Mouse (Mus musculus) liver, embryonic 11.5 days (tissue): ENCODE data around the gene Mkrn2os. TPM values are rescaled to one million over a fixed set of nuclear protein-coding genes. Genes with fewer than 3 reads are reported as not detected.
A peak's percentile ranks its signal among the peaks of the same experiment; 100 is the strongest.
"Not testable (repeated sequence)": the region's sequence is repeated elsewhere in the genome, so short reads cannot be mapped to it uniquely, and the experiment has no call there.

Experiments used
- ATAC-seq: fragments of 200-750 bp; cut with Nextera tagmentation; replicated peaks from 2 replicates; pipeline ENCODE4 v1.8.0; 2017; ENCODE audit warnings: moderate number of reproducible peaks, mild to moderate bottlenecking, moderate TSS enrichment, moderate library complexity; ENCODE audit not compliant: low FRiP score
- DNase-seq: peaks from one replicate; pipeline ENCODE4 v3.0.0-alpha.2; 2017; ENCODE audit warnings: low spot score
- H3K27ac ChIP-seq: fragments of 300-500 bp; sonication (generic); 2 replicates; pipeline ENCODE4 v1.5.1; 2014; ENCODE audit warnings: mild to moderate bottlenecking, low read depth, low read length, control low read depth
- H3K27me3 ChIP-seq: fragments of 300-500 bp; sonication (generic); replicated peaks from 2 replicates; pipeline ENCODE4 v1.6.1; 2014; ENCODE audit warnings: low read length, mixed read lengths; ENCODE audit not compliant: control insufficient read depth, insufficient read depth
- H3K36me3 ChIP-seq: fragments of 300-500 bp; sonication (generic); 2 replicates; pipeline ENCODE4 v1.6.1; 2014; ENCODE audit warnings: mild to moderate bottlenecking, low read length, moderate library complexity, mixed read lengths; ENCODE audit not compliant: control insufficient read depth, insufficient read depth
- H3K4me1 ChIP-seq: fragments of 300-500 bp; sonication (generic); replicated peaks from 2 replicates; pipeline ENCODE4 v1.6.1; 2014; ENCODE audit warnings: low read length, mixed read lengths; ENCODE audit not compliant: control insufficient read depth, insufficient read depth
- H3K4me2 ChIP-seq: fragments of 300-500 bp; sonication (generic); 2 replicates; pipeline ENCODE4 v1.6.1; 2014; ENCODE audit warnings: mild to moderate bottlenecking, control low read depth, moderate library complexity
- H3K4me3 ChIP-seq: fragments of 300-500 bp; sonication (generic); 2 replicates; pipeline ENCODE4 v1.5.1; 2014; ENCODE audit warnings: low read depth, low read length, control low read depth
- H3K9ac ChIP-seq: fragments of 300-500 bp; sonication (generic); 2 replicates; pipeline ENCODE4 v1.6.1; 2014; ENCODE audit warnings: low read depth, low read length, control low read depth
- H3K9me3 ChIP-seq: fragments of 300-500 bp; sonication (generic); 2 replicates; pipeline ENCODE4 v1.6.1; 2016; ENCODE audit warnings: low read length, inconsistent platforms, mixed read lengths; ENCODE audit not compliant: control insufficient read depth
- WGBS: fragments of 180-500 bp; shearing (Covaris S2); extraction: QIAGEN DNeasy Blood & Tissue Kit; methylation state at CpG from one replicate; pipeline ENCODE4 v1.1.7; 2014; 5-methylcytosine and 5-hydroxymethylcytosine counted together
- polyA plus RNA-seq: library from polyadenylated mRNA; unstranded; fragments of >200 nt; fragmentation: Nextera tagmentation; extraction: Ambion mirVana; gene quantifications from 2 replicates; pipeline ENCODE4 v1.2.1, GENCODE M21; 2014

Gene Mkrn2os
- polyA plus RNA-seq: 5.6 and 6.3 TPM in 2 replicates

DNA sequence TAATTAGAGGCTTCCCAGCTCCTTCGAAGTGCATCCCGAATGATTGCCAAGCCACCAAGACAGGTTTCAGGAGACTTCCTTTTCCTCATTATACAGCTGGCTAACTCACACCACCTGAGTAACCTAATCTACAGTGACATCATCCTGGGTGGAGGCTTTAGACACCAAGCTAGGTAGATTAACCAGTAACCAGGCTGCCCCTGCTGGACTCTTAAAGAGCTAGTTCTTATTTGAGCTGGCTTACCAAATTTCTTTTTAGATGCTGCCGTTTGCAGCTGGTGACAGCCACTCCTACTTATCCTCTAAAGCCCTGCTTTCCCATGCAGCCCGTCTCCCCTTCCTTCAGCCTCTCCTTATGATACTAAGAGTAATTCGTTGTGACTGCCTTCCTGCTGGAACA is at the start of gene Mkrn2os:
Mkrn2os (minus strand) TSS at position 119 of the 400 bp plus-strand sequence.
- peak within 1 kb of the TSS; percentile 22; the same call in 1 of the 2 replicates for H3K9ac ChIP-seq
- H3K27ac ChIP-seq: no peak within 1 kb of the TSS
- H3K9me3 ChIP-seq: no peaks in the 10 kb centered on the region
- H3K36me3 ChIP-seq: no peaks in the 10 kb centered on the region
- peak within 1 kb of the TSS; percentile 43 for H3K4me2 ChIP-seq
- WGBS: 56% methylated on average over 5 of the region's 5 CpGs
- DNase-seq (no peak), ATAC-seq (no peak)
- no peaks in the 10 kb centered on the region for H3K4me1 ChIP-seq
- H3K4me3 ChIP-seq: 0 out of 2 replicates have a peak within 1 kb of the TSS, but pooled peaks have one; percentile 5
- H3K27me3 ChIP-seq: no peaks in the 10 kb centered on the region; the same call in 1 of the 2 replicates

GRCm38 (mm10) chr6:115638188-115638587 is 45.8 kb upstream of the Mkrn2os start:
- not testable (repeated sequence) for H3K27me3 ChIP-seq
- WGBS: 90% methylated on average over 7 of the region's 7 CpGs
- peaks cover 17% of the 10 kb centered on the region for H3K36me3 ChIP-seq

GRCm38 (mm10) chr6:115634015-115634414 is 41.6 kb upstream of the Mkrn2os start:
- peaks cover 29% of the 10 kb centered on the region for H3K36me3 ChIP-seq
- no peaks in the 10 kb centered on the region for H3K9me3 ChIP-seq
- H3K4me2 ChIP-seq: no peak overlapping the region
- ATAC-seq: no peak
- no peaks in the 10 kb centered on the region for H3K4me1 ChIP-seq
- WGBS: 90% methylated on average over 2 of the region's 2 CpGs
- DNase-seq: no peak
- no peaks in the 10 kb centered on the region for H3K27me3 ChIP-seq
- no peak overlapping the region for H3K27ac ChIP-seq
- H3K4me3 ChIP-seq: no peak overlapping the region
- no peak overlapping the region for H3K9ac ChIP-seq

More at GRCm38 (mm10) chr6:115638188-115638587, 45.8 kb upstream of the Mkrn2os start:
- not testable (repeated sequence) for H3K9me3 ChIP-seq, H3K4me1 ChIP-seq, H3K9ac ChIP-seq, DNase-seq, H3K4me3 ChIP-seq, H3K4me2 ChIP-seq, H3K27ac ChIP-seq, ATAC-seq

DNA sequence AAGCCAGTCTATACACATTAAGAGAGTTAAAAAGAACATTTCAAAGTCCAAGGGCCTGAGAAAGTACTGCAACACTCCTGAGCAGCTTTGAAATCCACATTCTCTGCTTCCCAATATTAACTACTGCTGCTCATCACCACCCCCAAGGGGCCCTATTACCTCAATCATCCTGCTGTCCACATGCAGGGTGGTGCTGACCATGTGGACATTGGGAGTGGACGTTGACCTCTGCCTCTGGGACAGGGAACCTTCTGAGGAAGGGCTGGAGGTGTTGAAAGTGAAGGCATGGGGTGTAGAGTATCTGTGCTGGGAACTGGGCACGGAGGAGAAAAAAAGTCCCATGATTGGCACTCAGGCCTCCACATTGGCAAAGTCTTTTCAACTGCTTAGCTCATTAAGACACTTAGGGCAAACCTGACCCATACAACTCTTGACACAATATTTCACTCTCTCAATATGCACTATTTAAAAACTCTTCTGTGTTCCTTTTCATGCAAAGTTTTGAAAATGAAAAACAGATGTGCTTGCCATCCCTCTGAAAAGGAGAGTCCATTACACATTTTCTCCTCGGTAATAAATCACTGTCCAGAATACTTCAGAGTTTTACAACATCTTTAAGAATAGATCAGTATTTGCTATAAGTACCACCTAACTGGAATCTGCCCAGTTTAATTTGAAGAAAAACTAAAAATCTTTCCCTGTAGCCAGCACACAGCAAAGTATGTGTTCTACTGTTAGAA is 38.9 kb upstream of the Mkrn2os start:
- no peak overlapping the region for H3K9ac ChIP-seq
- ATAC-seq: no peak
- H3K27me3 ChIP-seq: no peaks in the 10 kb centered on the region
- no peak overlapping the region for H3K4me3 ChIP-seq
- peaks cover 28% of the 10 kb centered on the region for H3K36me3 ChIP-seq
- 78% methylated on average over 3 of the region's 3 CpGs for WGBS
- H3K27ac ChIP-seq: no peak overlapping the region
- no peak for DNase-seq
- no peaks in the 10 kb centered on the region for H3K9me3 ChIP-seq
- H3K4me2 ChIP-seq: no peak overlapping the region
- no peaks in the 10 kb centered on the region for H3K4me1 ChIP-seq

DNA sequence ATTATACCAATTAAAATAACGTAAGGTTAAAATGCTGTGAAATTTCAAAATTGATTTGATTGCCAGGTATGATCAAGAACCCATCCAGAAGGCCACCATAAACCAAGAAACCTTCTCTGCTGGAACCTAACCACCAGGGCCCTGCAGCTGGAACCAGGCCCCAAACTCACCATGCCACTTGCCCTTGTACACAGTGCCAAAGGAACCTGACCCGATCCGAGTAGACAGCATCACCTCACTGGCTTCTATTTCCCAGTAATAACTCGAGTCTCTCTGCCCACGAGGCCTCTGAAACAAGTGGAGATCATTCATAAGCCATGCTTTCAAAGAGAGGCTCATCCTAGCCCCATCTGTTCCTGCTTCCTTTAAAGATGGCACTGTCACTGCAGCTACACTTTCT is 33.7 kb upstream of the Mkrn2os start:
- no peaks in the 10 kb centered on the region for H3K4me1 ChIP-seq
- H3K36me3 ChIP-seq: peaks cover 44% of the 10 kb centered on the region
- H3K27me3 ChIP-seq: no peaks in the 10 kb centered on the region
- H3K4me3 ChIP-seq: no peak overlapping the region
- no peaks in the 10 kb centered on the region for H3K9me3 ChIP-seq
- H3K27ac ChIP-seq: no peak overlapping the region
- H3K4me2 ChIP-seq: no peak overlapping the region
- 91% methylated on average over 5 of the region's 5 CpGs for WGBS
- H3K9ac ChIP-seq: no peak overlapping the region
- DNase-seq: no peak
- no peak for ATAC-seq

DNA sequence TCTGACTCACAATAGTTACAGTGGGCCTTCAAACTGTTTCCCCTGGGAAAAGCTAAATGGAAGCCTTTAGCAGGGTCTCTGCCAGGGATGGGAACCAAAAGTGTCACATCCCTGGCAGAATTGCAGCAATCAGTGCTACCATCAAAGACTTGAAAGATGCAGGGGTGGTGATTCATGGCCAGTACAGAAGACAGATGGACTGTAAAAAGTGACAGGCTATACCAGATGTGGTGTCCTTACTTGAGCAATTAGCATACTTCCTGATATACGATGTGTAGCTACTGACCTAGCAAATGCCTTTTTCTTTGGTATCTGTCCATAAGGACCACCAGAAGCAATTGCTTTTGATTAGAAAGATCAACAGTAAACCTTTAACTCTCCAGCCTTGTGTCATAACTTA is 28.6 kb upstream of the Mkrn2os start:
- DNase-seq (no peak), ATAC-seq (no peak)
- H3K9me3 ChIP-seq: no peaks in the 10 kb centered on the region
- H3K36me3 ChIP-seq: peaks cover 60% of the 10 kb centered on the region
- no peak overlapping the region for H3K4me3 ChIP-seq
- no peaks in the 10 kb centered on the region for H3K4me1 ChIP-seq
- H3K27ac ChIP-seq: no peak overlapping the region
- no peaks in the 10 kb centered on the region for H3K27me3 ChIP-seq
- 83% methylated on average over 1 of the region's 1 CpGs for WGBS
- H3K4me2 ChIP-seq: no peak overlapping the region
- H3K9ac ChIP-seq: no peak overlapping the region

DNA sequence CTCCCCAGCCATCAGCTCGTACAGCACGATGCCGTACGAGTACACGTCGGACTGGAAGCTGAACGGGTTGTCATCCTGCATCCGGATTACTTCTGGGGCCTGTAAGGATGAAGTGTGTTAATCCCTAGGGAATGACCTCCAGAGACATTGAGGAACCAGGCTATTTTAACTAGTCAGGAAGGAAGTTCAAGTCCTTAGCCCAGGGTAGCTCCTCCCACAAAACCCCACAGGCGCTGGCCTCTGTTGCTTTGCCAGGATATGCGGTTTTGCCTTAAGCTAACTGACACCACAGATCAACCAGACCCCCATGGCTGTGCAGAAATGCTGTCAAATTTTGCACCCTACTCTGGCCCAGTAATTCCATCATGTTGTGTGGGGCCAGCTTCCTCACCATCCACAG is 27.4 kb upstream of the Mkrn2os start:
- Histone ChIP-seq H3K36me3 (peaks cover 59% of the 10 kb centered on the region), H3K9me3 (no peaks in the 10 kb centered on the region), H3K4me2 (no peak overlapping the region; the same call in 1 of the 2 replicates), H3K9ac (no peak overlapping the region), H3K4me1 (no peaks in the 10 kb centered on the region), H3K27me3 (no peaks in the 10 kb centered on the region), H3K4me3 (no peak overlapping the region), H3K27ac (peak overlapping the region; percentile 21; the same call in 1 of the 2 replicates)
- DNase-seq (no peak), ATAC-seq (0 out of 2 replicates have a peak, but pooled peaks have one; percentile 17)
- 68% methylated on average over 10 of the region's 10 CpGs for WGBS

DNA sequence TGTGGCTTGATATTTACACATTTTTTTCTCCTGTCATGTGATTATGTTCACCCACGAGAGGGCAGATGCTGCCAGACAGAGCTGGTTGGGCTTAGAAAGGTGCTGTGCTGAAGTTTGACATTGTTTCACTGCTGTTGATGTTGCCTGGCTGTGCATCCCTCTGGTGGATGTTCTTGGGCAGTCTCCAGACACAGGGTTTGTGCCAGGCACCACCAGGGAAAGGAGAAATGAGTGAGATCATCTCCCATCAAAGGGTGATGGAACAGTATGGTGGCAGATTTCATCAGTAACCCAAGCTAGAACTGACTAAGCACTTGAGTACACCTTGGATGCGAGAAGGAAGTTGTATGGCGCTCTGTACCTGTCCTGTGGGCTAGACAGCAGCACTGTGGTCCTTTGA is 23.6 kb upstream of the Mkrn2os start:
- peaks cover 57% of the 10 kb centered on the region for H3K36me3 ChIP-seq
- no peaks in the 10 kb centered on the region for H3K4me1 ChIP-seq
- H3K9ac ChIP-seq: no peak overlapping the region
- ATAC-seq (no peak), DNase-seq (no peak)
- no peaks in the 10 kb centered on the region for H3K9me3 ChIP-seq
- H3K27ac ChIP-seq: no peak overlapping the region
- no peaks in the 10 kb centered on the region for H3K27me3 ChIP-seq
- 84% methylated on average over 3 of the region's 3 CpGs for WGBS
- H3K4me2 ChIP-seq: no peak overlapping the region
- H3K4me3 ChIP-seq: no peak overlapping the region

- Histone ChIP-seq H3K4me1 (no peaks in the 10 kb centered on the region), H3K27ac (no peak overlapping the region), H3K36me3 (peaks cover 60% of the 10 kb centered on the region), H3K4me3 (no peak overlapping the region), H3K9me3 (no peaks in the 10 kb centered on the region), H3K27me3 (no peaks in the 10 kb centered on the region), H3K4me2 (no peak overlapping the region), H3K9ac (no peak overlapping the region)
- DNase-seq (no peak), ATAC-seq (no peak)
These were observed 21.4 kb upstream of the Mkrn2os start for GRCm38 (mm10) chr6:115613793-115614192.
